ENCODE assay signal across 8 mouse cellular contexts in the genomic region with DNA sequence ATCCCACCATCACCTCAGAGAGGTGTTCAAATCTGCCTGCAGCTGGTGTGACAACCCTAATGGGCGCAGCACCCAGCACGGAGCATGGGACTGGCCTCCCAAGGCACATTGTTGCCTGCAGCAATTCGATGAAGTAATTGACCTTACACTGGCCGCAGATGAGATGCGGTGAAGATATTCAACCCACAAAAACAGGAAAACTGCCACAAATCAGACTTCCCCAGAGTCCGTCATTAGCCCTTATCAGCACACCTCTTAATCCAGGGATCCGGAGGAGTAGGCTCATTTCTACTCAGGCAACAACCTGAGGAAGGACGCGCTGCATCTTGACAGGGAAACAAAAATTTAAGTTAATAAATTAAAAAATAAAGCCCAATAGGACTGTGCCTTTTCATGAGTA. TPM values are rescaled to one million over a fixed set of nuclear protein-coding genes. Genes with fewer than 3 reads are reported as not detected.
DNase-seq lines count a peak whose midpoint lies in the region; ATAC-seq lines count a peak whose summit lies in the region.

No protein-coding gene starts in this region.

- peak overlapping the region; percentile 71 for H3K4me3 ChIP-seq in megakaryocyte, embryonic 14.5 days (replicated peaks)
- peak overlapping the region; percentile 38 for H3K4me3 ChIP-seq in limb, embryonic 15.5 days
- H3K4me3 ChIP-seq in stomach, embryonic 16.5 days (replicated peaks; ENCODE audit: low read length): peak overlapping the region; percentile 53

- 69% methylated on average over 9 of the region's 9 CpGs for WGBS in limb, embryonic 15.5 days
- 52% methylated on average over 9 of the region's 9 CpGs for WGBS in stomach, embryonic 16.5 days

- no peak for ATAC-seq in megakaryocyte, adult 5-6 weeks (ENCODE audit: poor library complexity, severe bottlenecking)
- peak; percentile 31; the same call in 1 of the 2 replicates for ATAC-seq in granulocyte monocyte progenitor cell, adult 5-6 weeks (replicated peaks; ENCODE audit: poor library complexity, severe bottlenecking)
- no peak for ATAC-seq in limb, embryonic 15.5 days (ENCODE audit: insufficient number of reproducible peaks, low FRiP score, low TSS enrichment, low read depth)
- ATAC-seq in stomach, embryonic 16.5 days (ENCODE audit: insufficient read depth, low FRiP score): no peak
- no peak for ATAC-seq in erythroid progenitor cell, adult 5-6 weeks (replicated peaks; ENCODE audit: low FRiP score, poor library complexity, severe bottlenecking)

- no peak for DNase-seq in ovary, postnatal 10 days (ENCODE audit: low spot score)
- no peak for DNase-seq in spleen, postnatal 10 days (ENCODE audit: low spot score in 2 of 2)

- H3K4me2 ChIP-seq in limb, embryonic 15.5 days: peak overlapping the region; percentile 51
- peak overlapping the region; percentile 79 for H3K4me2 ChIP-seq in stomach, embryonic 16.5 days (ENCODE audit: low read depth, low read length)

- H3K4me1 ChIP-seq in megakaryocyte, embryonic 14.5 days: peaks cover 20% of the 10 kb centered on the region
- H3K4me1 ChIP-seq in limb, embryonic 15.5 days: peaks cover 4% of the 10 kb centered on the region; the same call in 1 of the 2 replicates
- H3K4me1 ChIP-seq in stomach, embryonic 16.5 days (ENCODE audit: control insufficient read depth, insufficient read depth, low read length): peaks cover 10% of the 10 kb centered on the region; the same call in 1 of the 2 replicates

- H3K27ac ChIP-seq in limb, embryonic 15.5 days: no peak overlapping the region
- H3K27ac ChIP-seq in stomach, embryonic 16.5 days (ENCODE audit: low read length): no peak overlapping the region

- H3K9me3 ChIP-seq in megakaryocyte, embryonic 14.5 days: no peaks in the 10 kb centered on the region
- H3K9me3 ChIP-seq in limb, embryonic 15.5 days: no peaks in the 10 kb centered on the region
- no peaks in the 10 kb centered on the region for H3K9me3 ChIP-seq in stomach, embryonic 16.5 days (replicated peaks; ENCODE audit: control insufficient read depth, low read length)

- H3K9ac ChIP-seq in limb, embryonic 15.5 days: no peak overlapping the region
- H3K9ac ChIP-seq in stomach, embryonic 16.5 days (ENCODE audit: low read length): no peak overlapping the region; the same call in 1 of the 2 replicates

- H3K36me3 ChIP-seq in megakaryocyte, embryonic 14.5 days (replicated peaks; ENCODE audit: low read length): no peaks in the 10 kb centered on the region
- no peaks in the 10 kb centered on the region for H3K36me3 ChIP-seq in limb, embryonic 15.5 days
- no peaks in the 10 kb centered on the region for H3K36me3 ChIP-seq in stomach, embryonic 16.5 days (ENCODE audit: control insufficient read depth, insufficient read depth, low read length)

- H3K27me3 ChIP-seq in megakaryocyte, embryonic 14.5 days (replicated peaks): peaks cover 26% of the 10 kb centered on the region
- H3K27me3 ChIP-seq in limb, embryonic 15.5 days: no peaks in the 10 kb centered on the region
- no peaks in the 10 kb centered on the region for H3K27me3 ChIP-seq in stomach, embryonic 16.5 days (ENCODE audit: control insufficient read depth, insufficient read depth, low read length)

RNA-seq across cellular contexts. Expression of a gene that starts 6.2 kb away (rescaled TPM):
- 0.07 TPM in 1 of 2 replicates, not detected in the other for polyA plus RNA-seq in megakaryocyte, embryonic 14.5 days (2012; ENCODE audit: insufficient read depth, low replicate concordance)
- 1.1 and 1.6 TPM in 2 replicates for total RNA-seq in megakaryocyte, adult 5-6 weeks (2015)
- total RNA-seq in megakaryocyte, adult 5-6 weeks (2017): 0.16 and 1.2 TPM in 2 replicates
- 6.3 TPM in 1 of 2 replicates, not detected in the other for total RNA-seq in granulocyte monocyte progenitor cell, adult 5-6 weeks (2014; fragmentation: Nextera tagmentation)
- 0.43 and 0.82 TPM in 2 replicates for total RNA-seq in granulocyte monocyte progenitor cell, adult 5-6 weeks (2017)
- 14.5 and 15.0 TPM in 2 replicates for polyA plus RNA-seq in limb, embryonic 15.5 days (2015; fragmentation: Nextera tagmentation; extraction: Ambion mirVana)
- 9.0 and 10.9 TPM in 2 replicates for polyA plus RNA-seq in stomach, embryonic 16.5 days (2015; fragmentation: Nextera tagmentation; extraction: Ambion mirVana)
- total RNA-seq in erythroid progenitor cell, adult 5-6 weeks (2015; ENCODE audit: low replicate concordance): 3.2 TPM in 1 of 2 replicates, not detected in the other
- total RNA-seq in erythroid progenitor cell, adult 5-6 weeks (2017; ENCODE audit: low replicate concordance): not detected in 2 replicates
